Mouse (Mus musculus): Measurements from ENCODE around the gene Nabp2.

Gene Nabp2

DNA sequence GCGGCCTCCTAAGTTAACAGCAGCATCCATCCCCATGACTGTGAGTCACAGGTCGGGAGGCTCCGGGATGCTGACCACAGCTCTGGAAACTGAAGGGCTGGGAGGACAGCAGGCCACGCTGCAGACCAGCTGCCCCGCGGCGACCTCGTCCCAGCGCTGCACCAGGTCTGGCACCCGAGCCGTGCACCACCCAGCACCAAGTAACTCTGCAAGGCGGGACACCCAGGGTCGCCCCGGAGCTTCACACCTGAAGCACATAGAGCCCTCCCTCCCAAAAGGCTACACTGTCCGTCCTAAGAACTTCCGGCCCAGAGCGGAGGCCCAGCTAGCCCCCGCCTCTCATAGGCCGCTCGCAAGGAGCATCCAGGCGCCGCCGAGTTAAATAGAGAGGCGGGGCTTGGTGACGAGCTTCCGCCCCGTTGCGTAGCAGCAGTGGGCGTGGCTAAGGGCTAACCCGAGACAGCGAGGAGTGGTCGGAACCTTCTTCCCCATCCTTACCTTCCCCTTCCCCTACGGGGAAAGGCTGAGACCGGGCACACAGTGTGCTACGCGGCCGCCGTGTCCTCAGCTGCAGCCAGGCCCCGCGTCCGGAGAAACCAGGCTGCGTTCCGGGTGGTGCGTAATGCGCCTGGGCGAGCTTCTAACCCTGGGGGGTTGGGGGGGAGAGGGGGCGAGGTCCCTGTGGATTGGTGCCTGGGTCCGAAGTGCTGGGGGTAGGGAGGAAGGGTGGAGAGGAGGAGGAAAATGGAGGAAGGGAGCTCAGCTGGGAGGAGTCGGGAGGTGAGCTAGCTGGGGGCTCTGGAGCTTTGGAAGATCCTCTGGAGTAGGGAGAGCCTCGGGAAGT lies at the start of gene Nabp2, which contains the start of gene Rnf41:
Gene Nabp2 (minus strand): TSS at position 282 of the 844 bp plus-strand sequence.
Gene Rnf41 (plus strand): TSS at position 447 of the 844 bp plus-strand sequence.
- in situ Hi-C loops (cut with MseI, MboI): no loop called here

DNA sequence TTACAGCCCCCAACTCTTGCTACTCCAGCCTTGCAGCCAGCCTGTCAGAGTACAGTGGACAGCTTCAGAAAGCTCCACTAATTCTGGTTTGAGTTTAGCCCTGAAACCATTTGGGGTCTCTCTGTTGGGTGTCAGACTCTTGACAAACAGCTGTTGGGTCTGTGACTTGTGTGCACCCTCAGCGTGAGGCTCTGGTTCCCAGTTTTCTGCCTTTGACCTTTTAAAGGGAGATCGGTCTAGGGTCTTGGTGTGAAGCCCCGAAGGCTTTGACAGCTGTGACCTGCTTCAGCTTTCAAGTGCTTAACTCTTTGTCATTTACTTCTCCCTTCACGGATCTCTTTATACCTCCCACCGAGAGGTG lies 49.0 kb upstream of the Nabp2 start:
- in situ Hi-C loops (cut with MseI, MboI): no loop called here

DNA sequence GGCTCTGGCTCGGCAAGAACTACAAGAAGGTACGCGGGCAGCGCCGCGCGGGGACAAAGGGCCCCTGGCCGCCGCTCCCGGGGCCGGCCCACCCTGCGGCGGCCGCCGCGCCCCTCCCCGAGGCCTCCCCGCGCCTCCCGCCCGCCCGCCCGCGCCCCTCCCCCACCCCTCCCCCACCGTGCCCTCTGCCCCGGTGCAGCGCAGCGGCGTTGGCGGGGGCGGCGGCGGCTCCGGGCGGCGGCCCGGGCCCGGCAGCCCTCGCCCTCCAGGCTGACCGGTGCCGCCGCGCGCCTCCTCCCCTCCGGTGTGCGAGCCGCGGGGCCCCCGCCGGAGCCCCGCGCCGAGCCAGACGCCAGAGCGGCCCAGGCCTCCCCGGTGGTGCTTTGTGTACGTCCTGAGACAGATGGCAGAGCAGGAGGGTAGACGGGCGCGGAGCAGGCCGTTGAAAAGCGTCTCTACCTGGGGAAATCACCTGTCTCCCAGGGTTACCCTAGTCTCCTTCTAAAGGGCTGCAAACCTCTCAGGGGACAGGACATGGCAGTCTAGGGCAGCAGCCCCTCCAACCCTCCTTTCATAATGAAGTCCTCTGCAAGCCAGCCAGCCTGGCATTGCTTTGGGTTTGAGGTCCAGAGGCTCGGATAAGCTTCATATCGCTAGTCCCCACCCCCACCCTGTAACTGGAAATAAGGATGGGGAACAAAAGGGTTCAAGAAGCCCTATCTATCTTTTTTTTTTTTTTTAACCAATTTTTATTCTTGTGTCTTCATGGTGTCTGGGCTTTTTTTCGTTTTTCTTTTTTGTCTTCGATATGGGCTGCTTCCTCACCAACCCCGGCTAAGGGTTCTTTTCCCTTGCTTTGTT lies 48.3 kb upstream of the Nabp2 start:
- in situ Hi-C loops (cut with MseI, MboI): loop anchor here in 1 of 2 experiments (10.0 kb wide), 1 partner anchor 85 kb away; the partner anchor contains the start of gene Ankrd52

DNA sequence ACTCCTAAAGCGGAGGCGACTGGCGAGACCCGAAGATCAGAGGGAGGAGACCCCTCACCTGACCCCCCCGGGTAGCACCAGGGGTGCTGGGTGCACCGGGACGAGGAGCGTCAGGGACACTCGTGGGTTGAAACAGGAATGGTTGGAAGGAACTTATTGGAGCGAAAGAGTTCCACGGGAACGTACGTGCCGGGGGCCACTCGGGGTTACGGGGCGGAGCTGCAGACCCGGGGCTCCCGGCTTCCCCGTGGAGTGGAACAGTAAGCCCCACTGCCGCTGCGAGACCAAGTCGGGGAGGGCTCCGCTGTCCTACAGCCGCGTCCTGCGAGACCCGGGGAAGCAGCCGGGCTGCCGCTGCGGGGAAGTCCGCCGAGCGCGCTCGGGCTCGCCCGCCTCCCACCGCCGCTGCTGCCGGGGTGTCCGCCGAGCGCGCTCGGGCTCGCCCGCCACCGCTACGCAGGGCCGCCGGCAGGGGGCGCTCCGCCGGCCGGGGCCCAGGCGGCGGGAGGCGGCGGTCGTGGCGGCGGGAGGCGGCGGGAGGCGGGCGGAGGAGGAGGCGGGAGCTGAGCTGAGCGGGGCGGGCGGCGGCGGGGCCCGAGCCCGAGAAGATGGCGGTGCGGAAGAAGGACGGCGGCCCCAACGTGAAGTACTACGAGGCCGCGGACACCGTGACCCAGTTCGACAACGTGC lies 47.6 kb upstream of the Nabp2 start, which contains the start of gene Smarcc2:
Gene Smarcc2 (plus strand): TSS at position 530 of the 690 bp plus-strand sequence.
- in situ Hi-C loops (cut with MseI, MboI): loop anchor here in 1 of 2 experiments (10.0 kb wide), 1 partner anchor 84 kb away; the partner anchor contains the start of gene Ankrd52

DNA sequence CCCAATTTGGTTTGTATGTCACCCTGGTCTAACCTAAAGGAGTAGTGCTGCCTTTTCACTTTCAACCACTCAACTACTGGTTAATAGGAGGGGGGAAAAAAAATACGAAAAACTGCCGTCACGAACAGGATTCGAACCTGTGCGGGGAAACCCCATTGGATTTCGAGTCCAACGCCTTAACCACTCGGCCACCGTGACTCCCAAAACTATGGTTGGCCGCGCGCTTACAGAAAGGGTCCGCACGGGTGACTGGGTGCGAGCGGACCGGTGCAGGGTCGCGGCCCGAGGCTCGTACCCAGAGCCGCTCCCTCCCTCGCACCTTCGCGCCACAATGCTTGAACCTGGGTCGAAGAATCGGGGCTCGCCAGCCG lies 47.0 kb upstream of the Nabp2 start:
- in situ Hi-C loops (cut with MseI, MboI): loop anchor here in 1 of 2 experiments (10.0 kb wide), 1 partner anchor 84 kb away; the partner anchor contains the start of gene Ankrd52

DNA sequence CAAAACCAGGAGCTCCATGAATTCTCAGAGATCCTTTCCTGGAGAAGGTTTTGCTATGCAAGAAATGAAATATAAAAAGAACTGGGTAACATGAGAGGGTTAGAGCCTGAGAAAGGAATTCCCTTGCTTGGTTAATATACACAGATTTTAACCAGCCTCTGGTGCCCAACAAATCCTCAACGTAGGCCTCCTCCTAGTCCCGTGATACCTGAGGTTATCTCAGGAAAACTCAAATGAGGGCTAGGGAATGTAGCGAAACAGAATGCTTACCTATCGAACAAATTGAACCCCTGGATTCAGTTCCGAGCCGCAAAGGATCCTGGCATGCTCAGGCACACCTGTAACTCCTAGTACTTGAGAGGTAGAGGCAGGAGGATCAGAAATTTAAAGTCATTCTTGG lies 46.4 kb upstream of the Nabp2 start:
- in situ Hi-C loops (cut with MseI, MboI): loop anchor here in 1 of 2 experiments (10.0 kb wide), 1 partner anchor 83 kb away; the partner anchor contains the start of gene Ankrd52

DNA sequence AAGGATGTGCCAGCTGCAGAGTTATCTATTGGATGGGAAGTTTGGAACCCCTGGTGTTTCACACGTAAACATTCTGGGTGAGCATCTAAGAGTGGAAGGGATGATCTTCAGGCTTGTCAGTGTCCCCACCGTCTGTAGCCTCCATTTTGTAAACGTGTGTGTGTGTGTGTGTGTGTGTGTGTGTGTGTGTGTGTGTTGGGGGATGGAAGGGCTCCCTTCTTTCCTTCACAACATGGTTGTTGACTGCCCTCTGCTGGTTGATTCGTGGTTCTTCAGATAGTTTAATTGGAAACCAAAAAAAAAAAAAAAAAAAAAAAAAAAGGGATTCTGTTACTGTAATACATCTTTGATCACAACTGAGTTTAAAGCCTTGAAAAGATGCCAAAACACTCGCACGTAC lies 44.0 kb upstream of the Nabp2 start:
- in situ Hi-C loops (cut with MseI, MboI): loop anchor here in 1 of 2 experiments (10.0 kb wide), 1 partner anchor 80 kb away; the partner anchor contains the start of gene Ankrd52

DNA sequence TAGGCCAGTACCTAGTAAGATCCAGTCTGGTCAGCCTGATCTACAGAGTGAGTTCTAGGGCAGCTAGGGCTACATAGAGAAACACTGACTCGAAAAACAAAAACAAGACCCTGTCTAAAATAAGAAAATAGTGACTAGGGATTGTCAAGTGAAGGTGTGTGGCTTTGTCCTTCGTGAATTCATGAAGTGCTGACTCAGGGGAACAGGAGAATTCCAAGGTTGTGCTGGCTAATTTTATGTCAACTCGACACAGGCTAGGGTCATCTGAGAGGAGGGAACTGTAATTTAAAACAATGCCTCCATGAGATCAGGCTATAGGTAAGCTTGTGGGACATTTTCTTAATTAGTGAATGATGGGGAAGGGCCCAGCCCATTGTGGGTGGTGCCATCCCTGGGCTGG lies 43.2 kb upstream of the Nabp2 start:
- in situ Hi-C loops (cut with MseI, MboI): loop anchor here in 1 of 2 experiments (10.0 kb wide), 1 partner anchor 80 kb away; the partner anchor contains the start of gene Ankrd52

DNA sequence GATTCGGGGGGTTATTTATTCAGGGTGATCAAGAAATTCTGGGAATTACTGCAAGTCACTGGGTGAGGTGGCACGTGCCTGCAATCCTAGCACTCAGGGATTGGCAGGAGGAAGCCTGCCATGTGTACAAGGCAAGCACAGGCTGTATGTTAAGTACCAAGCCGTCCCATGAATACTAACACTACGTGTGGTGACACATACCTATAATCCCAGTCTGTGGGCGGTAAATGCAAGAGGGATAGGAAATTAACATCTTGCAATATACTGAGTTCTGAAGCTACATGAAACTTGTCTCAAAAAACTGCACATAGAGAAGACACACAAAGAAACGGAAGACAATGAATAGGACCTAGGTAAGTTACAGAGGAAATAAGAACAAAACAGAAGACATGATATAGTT lies 39.7 kb upstream of the Nabp2 start:
- in situ Hi-C loops (cut with MseI, MboI): loop anchor here in 1 of 2 experiments (10.0 kb wide), 1 partner anchor 76 kb away; the partner anchor contains the start of gene Ankrd52

DNA sequence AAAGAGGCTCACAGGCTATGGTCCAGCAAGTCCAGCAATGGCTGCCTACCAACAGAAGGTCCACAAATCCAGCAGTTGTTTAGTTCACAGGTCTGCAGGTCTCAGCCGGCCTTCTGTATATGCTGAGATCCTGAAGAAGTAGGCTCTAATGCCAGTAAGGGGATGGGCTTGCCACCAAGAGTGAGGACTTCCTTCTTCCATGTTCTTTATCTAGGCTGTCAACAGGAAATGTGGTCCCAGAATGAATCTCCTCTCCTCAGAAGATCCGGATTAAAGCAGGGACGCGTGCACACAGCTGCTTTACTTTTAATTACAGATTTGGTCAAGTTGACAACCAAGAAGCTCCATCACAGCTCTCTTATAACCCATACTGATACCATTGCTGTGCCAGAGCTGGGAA lies 34.1 kb upstream of the Nabp2 start:
- in situ Hi-C loops (cut with MseI, MboI): no loop called here

DNA sequence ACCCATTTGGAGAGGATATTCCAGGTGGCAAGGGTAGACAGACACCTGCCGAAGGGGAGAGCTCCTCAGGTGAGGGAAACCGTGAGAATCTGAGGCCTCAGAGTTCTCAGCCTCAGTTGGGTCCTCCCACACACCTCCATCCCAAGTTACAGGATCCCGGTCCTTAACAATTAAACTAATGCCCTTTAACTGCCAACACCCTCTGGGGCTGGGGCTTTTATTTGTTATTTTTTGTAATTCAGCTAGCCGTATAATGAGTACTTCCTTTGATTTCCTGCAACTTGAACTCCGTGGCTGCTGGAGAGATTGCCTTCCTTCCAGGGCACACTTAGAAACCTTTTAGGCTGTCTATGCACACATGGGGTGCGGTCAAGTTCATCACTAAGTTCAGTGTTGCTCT lies 33.1 kb upstream of the Nabp2 start:
- in situ Hi-C loops (cut with MseI, MboI): no loop called here

DNA sequence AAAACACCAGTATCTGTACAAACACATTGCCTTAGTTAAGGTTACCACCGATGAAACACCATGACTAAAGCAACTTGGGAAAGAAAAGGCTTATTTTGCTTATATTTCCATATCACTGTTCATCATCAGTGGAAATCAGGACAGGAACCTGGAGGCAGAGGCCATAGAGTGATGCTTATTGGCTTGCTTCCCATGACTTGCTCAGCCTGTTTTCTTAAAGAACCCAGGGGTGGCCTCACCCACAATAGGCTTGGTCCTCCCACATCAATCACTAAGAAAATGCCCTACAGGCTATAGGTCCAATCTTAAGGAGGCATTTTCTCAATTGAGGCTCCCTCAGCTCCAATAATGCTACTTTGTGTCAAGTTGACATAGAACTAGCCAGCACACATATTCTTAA lies 31.4 kb upstream of the Nabp2 start:
- in situ Hi-C loops (cut with MseI, MboI): no loop called here

DNA sequence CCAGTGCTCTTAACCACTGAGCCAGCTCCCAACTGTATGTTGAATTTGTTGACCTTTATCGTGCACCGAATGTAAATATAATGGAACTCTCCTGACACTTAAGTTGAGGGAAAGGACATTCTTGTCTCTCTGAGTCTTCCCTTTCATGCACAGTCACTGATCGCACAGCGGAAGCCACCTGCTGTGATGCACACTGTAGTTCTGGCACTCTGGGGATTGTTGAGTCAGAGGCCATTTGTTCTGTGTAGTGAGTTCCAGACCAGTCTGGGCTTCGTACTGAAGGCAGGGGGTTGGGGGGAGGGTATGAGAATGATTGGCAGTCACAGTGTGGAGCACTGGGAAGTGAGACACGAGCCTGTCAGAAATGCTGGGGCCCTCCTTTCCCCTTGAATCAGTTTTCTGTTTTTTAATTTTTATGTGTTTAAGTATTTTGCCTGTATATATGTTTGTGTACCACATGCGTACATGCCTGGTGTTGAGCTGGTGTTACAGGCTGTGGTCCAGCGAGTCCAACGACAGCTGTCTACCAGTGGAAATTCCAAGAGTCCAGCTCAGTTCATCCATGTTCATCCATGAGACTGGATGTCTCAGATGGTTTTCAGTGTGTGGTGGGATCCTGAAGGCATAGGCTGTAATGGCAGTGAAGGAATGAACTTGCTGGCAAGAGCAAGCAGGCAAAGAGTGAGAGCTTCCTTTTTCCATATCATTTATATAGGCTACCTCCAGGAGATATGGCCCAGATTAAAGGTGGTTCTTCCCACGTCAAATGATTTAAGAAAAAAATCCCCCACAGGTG lies 30.2 kb upstream of the Nabp2 start:
- in situ Hi-C loops (cut with MseI, MboI): no loop called here

DNA sequence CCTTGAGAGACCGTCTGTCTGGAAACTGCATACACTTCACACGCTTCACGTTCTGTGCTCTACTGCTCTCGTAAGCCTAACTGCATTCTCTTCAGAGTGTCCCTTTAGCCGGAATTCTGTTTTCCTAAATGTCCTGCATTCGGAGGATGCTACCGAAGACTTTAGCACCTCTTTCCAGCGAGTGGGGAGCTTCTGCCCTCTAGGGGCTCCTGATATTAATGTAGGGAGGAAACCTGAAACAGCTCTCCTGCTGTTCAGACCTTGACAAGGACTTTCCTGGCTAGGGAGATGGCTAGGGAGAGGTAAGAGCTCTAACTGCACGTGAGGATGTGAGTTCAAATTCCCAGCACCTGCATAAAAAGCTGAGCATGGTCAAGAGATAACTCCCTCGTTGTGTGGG lies 29.1 kb upstream of the Nabp2 start:
- in situ Hi-C loops (cut with MseI, MboI): no loop called here

DNA sequence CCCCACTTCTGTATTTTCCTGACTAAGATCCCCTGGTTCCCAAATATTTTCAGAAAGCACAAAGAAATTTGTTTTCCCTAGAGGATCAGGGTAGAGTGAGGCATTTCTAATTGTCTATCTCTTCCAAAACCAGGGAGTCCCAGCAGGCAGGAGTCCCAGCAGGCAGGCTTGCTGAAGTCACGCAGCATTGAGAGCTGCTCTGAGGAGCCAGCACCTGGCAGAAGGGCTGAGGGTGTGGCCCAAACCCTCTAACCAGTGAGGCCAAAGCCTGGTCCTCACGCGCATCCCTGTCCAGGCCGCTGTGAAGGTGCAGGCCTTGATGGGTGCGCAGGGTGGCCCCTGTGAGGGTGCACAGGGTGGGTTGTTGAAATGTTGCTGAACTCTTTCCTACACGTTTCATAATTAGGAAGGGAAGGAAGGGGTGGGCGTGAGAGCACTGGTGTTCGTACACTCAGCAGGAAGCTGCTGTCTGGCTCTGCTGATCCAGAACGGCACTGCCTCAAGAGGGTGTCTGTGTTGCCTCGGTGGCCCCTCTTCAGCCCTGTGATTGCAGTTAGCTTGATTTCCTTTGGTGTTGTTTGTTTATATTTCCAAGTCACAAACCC lies 27.5 kb upstream of the Nabp2 start:
- in situ Hi-C loops (cut with MseI, MboI): no loop called here

DNA sequence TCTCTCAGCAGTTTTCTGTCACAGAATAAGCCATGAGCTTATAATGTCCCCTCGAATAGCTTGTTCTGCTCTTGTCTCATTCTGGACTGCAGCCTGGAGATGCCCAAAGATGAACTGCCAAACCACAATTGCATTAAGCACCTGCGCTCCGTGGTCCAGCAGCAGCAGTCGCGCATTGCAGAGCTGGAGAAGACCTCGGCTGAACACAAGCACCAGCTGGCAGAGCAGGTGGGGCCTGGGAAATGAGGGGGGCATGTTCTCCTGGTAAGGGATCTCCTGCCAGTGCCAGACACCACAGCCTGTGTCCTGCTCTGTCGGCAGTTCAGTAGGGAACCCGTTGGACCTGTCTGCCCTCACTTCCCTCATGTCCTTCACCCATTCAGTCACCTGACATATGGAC lies 25.1 kb upstream of the Nabp2 start:
- in situ Hi-C loops (cut with MseI, MboI): no loop called here

DNA sequence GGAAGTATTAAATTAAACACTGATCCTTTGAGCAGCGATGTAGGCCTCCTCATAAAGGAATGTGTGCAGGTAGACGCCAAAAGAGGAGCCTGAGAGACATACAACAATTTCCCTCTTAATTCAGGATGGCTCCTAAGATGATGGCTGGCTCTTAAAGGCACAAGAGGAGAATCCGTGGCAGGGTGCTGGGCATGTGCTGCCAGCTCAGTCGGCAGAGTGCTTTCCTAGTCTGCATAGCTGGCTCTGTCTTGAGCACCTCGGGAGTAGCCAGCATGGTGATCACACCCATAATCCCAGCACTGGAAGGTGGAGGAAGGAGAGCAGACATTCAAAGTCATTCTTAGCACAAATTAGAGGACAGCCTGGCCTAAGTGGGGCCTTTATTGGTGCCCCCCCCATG lies 24.6 kb upstream of the Nabp2 start:
- in situ Hi-C loops (cut with MseI, MboI): no loop called here

DNA sequence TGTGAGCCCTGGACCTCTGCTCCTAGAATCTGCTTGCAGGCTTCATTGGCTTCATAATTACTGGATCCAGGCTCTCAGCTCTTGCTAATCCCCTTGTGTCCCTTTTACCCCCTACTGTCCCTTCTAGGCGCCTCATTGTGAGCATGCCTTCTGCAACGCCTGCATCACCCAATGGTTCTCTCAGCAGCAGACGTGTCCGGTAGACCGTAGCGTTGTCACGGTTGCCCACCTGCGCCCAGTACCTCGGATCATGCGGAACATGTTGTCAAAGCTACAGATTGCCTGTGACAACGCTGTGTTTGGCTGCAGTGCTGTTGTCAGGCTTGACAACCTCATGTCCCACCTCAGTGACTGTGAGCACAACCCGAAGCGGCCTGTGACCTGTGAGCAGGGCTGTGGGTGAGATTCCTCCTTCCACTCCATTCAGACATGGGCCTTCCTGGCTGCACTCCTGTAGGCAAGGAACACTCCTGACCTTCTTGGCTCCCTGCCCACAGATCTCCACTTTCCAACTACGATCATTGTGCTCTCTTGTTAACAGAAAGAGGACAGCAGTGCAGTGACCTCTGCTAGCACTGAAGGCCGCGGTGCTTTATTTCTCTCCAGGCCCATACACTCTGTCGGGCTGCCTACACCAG lies 24.0 kb upstream of the Nabp2 start:
- in situ Hi-C loops (cut with MseI, MboI): no loop called here

DNA sequence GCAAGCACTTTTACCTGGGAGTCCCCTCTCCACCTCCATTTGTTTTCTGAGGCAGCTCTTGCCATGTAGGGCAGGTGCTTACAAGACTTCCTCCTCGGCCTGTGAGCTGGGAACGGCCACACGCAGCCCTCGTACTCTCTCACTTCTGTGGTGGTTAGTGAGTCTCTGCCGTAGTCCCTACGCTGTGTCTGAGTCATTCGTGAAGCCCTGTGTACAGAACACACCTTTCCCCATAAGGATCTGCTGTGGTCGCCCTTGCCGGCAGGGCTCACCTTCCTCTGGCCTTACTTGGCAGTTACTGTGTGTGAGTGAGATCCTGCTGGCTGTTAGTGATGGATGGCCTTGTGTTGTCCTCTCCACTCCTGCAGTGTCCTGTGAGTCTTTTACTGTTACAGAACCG lies 23.4 kb upstream of the Nabp2 start:
- in situ Hi-C loops (cut with MseI, MboI): no loop called here

DNA sequence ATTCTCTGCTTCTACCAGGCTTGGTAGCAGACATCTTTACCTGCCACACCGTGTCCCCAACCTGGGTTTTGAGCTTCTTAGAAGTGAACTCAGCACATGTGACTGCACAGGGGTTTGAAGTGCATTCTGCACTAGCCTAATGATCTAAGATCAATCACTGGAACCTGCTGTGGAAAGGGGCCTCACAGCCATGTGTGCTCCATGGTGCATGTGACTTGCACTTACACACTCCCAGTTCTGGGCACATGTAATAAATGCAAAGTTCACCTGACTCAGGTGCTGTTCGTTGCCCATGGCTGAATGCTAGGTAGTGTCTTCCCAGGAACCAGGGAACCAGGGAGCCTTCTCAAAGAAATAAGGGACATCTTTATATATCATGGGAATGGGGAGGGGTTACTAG lies 22.1 kb upstream of the Nabp2 start:
- in situ Hi-C loops (cut with MseI, MboI): no loop called here
